Mouse (Mus musculus) E14TG2a.4 (cell line): ENCODE results near the gene Kcmf1.

Source experiments
- H3K27me3 ChIP-seq: 2 replicates; pipeline ENCODE4 v1.6.1; 2014; ENCODE audit warnings: low read length, control low read depth; ENCODE audit not compliant: insufficient read depth
- H3K36me3 ChIP-seq: 2 replicates; pipeline ENCODE4 v1.6.1; 2014; ENCODE audit warnings: low read length, control low read depth; ENCODE audit not compliant: insufficient read depth
- H3K4me1 ChIP-seq: replicated peaks from 2 replicates; pipeline ENCODE4 v1.6.1; 2014; ENCODE audit warnings: low read depth, low read length, control low read depth
- H3K4me3 ChIP-seq: replicated peaks from 2 replicates; pipeline ENCODE4 v1.5.1; 2014; ENCODE audit warnings: mild to moderate bottlenecking, low read length
- H3K9me3 ChIP-seq: 2 replicates; pipeline ENCODE4 v1.6.1; 2014; ENCODE audit warnings: low read length, control low read depth
- CTCF ChIP-seq: conservative IDR thresholded peaks from 2 replicates; pipeline ENCODE4 v1.5.1; 2014; ENCODE audit warnings: low read length
- NANOG ChIP-seq: IDR thresholded peaks from 2 replicates; pipeline ENCODE4 v1.6.1; 2014; ENCODE audit warnings: borderline replicate concordance, low read length, mixed read lengths
- POU5F1 ChIP-seq: IDR thresholded peaks from 2 replicates; pipeline ENCODE4 v1.6.1; 2014; ENCODE audit warnings: low read length, borderline replicate concordance

Kcmf1 gene

GRCm38 (mm10) chr6:72800641-72801040 is 99.1 kb downstream of the Kcmf1 start:
- peaks cover 31% of the 10 kb centered on the region for H3K4me1 ChIP-seq
- no peaks in the 10 kb centered on the region for H3K36me3 ChIP-seq
- TF ChIP-seq CTCF (no peak), POU5F1 (no peak), NANOG (no peak)
- H3K27me3 ChIP-seq, result peaks cover 7% of the 10 kb centered on the region
- no peaks in the 10 kb centered on the region for H3K9me3 ChIP-seq
- 0 out of 2 replicates have a peak overlapping the region, but pooled peaks have one; percentile 32 for H3K4me3 ChIP-seq

GRCm38 (mm10) chr6:72797763-72798162 is 102.0 kb downstream of the Kcmf1 start:
- TF ChIP-seq NANOG (no peak), POU5F1 (no peak), CTCF (peak; percentile 43)
- Histone ChIP-seq H3K9me3 (no peaks in the 10 kb centered on the region), H3K27me3 (peaks cover 13% of the 10 kb centered on the region), H3K4me1 (peaks cover 41% of the 10 kb centered on the region), H3K36me3 (no peaks in the 10 kb centered on the region), H3K4me3 (no peak overlapping the region)

GRCm38 (mm10) chr6:72795444-72795843 is 104.3 kb downstream of the Kcmf1 start:
- Histone ChIP-seq H3K4me3 (peak overlapping the region; percentile 50), H3K36me3 (no peaks in the 10 kb centered on the region), H3K9me3 (no peaks in the 10 kb centered on the region), H3K4me1 (peaks cover 39% of the 10 kb centered on the region), H3K27me3 (peaks cover 25% of the 10 kb centered on the region)
- TF ChIP-seq NANOG (no peak), POU5F1 (no peak)

DNA sequence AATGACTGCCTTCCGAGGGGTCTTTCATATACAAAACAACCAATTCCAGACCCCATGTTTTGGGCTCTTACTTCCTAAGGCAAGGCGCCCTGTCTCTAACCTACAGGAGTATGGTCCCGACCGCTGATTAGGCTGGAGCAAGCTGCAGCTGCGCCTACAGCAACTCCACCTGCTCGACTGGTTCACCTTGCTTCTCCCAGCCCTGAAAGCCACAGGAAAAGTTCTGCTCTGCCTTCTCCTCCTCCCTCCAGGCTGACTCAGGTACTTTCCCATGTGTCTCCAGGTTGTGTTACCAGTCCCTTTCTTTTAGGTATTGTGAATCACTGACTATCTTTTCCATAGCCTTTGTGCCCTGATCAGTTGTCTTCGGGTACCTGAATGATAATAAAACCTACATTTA is 104.9 kb downstream of the Kcmf1 start:
- H3K4me3 ChIP-seq, result peak overlapping the region; percentile 50; the same call in 1 of the 2 replicates
- H3K9me3 ChIP-seq, result no peaks in the 10 kb centered on the region
- TF ChIP-seq CTCF (no peak), NANOG (peak; percentile 4; the same call in 1 of the 2 replicates), POU5F1 (no peak)
- peaks cover 31% of the 10 kb centered on the region for H3K27me3 ChIP-seq
- H3K36me3 ChIP-seq, result no peaks in the 10 kb centered on the region
- H3K4me1 ChIP-seq, result peaks cover 41% of the 10 kb centered on the region

DNA sequence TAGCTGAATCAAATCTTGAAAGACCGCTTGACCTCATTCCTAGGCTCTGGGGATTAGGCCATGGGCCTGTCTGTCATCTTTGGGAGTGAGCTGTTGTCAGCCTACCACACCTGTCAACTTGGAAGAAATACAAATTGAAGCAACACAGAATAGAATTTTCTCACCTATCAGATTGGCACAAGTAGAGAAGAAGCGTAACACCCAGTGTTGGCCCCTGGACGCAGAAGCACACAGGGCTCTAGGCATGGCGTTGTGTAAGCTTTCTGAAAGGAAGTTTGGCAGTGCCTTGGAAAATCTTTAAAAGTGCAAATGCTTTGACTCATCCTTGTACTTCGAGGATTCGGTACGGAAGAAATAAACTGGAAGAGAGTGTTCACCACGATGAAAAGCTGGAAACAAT is 107.1 kb downstream of the Kcmf1 start:
- H3K4me3 ChIP-seq, result no peak overlapping the region
- no peak for TF ChIP-seq NANOG
- TF ChIP-seq POU5F1, result no peak
- no peak for TF ChIP-seq CTCF
- H3K36me3 ChIP-seq, result no peaks in the 10 kb centered on the region
- H3K9me3 ChIP-seq, result no peaks in the 10 kb centered on the region
- peaks cover 31% of the 10 kb centered on the region for H3K27me3 ChIP-seq
- H3K4me1 ChIP-seq, result peaks cover 45% of the 10 kb centered on the region
